Mouse (Mus musculus): ENCODE data around the gene Olfr155. TPM values are rescaled to one million over a fixed set of nuclear protein-coding genes. Genes with fewer than 3 reads are reported as not detected.
A peak's percentile ranks its signal among the peaks of the same experiment; 100 is the strongest.

Gene Olfr155
- not detected in 2 replicates for polyA plus RNA-seq (2015; fragmentation: Nextera tagmentation; extraction: Ambion mirVana)

DNA sequence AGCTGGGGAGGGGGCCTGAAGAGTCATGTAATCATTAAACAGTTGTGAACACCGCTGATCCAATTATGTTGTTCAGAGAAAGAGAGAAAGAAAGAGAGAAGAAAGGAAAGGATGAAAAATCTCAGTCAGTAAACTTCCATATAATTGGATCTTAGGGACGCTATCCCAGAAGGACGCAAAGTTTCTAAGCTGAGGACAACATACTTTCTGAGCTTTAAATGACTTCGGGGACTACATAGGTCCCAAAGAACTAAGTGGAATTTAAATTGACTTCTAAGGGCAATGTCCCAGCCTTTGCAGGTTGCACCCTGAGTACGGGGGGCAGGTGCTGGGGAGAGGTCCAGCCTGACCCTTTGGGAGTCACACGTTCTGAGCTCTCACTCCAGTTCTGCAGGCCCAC lies at the start of gene Olfr155:
Gene Olfr155 (plus strand): TSS at position 301 of the 400 bp plus-strand sequence.
- Histone ChIP-seq H3K9ac (no peak within 1 kb of the TSS), H3K4me2 (no peak within 1 kb of the TSS), H3K27me3 (no peaks in the 10 kb centered on the region), H3K4me1 (no peaks in the 10 kb centered on the region), H3K36me3 (ENCODE audit: poor library complexity, severe bottlenecking) (no peaks in the 10 kb centered on the region), H3K4me3 (no peak within 1 kb of the TSS), H3K9me3 (replicated peaks) (no peaks in the 10 kb centered on the region), H3K27ac (no peak within 1 kb of the TSS)
- no peak for ATAC-seq
- WGBS: 89% methylated on average over 6 of the region's 6 CpGs

DNA sequence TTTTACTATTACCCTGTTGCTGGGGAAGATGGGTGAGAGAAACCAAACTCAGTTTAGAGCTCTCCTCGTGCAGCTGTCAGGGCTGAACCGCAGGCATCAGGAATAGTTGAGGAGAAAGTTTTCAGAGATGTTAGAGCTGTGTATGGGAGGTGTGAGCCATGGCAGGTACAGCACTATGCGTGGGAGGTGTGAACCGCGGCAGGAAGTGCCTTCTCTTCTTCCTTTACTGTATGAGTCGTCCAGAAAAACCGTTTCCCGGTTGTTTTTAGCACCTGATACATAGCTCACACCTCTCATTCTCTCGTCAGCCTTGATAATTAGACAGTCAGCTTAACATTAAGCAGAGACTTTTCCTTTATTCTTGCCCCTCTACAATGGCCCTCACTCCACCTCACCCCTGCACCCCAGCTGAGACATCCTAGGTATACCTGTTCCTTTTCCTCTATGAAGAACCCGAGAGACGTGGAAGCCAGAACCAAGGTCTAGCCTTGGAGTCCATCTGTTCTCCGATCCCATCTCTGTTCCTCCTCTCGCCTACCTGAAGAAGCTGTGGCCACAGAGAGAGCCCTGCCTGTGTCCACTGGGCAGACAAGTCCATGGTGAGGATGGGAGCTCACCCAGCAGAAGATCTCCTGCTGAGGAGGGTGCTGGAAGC lies 28.3 kb upstream of the Olfr155 start:
- WGBS: 88% methylated on average over 13 of the region's 13 CpGs
- ATAC-seq: no peak
- Histone ChIP-seq H3K4me1 (no peaks in the 10 kb centered on the region), H3K4me2 (no peak overlapping the region), H3K9me3 (replicated peaks) (no peaks in the 10 kb centered on the region), H3K36me3 (ENCODE audit: poor library complexity, severe bottlenecking) (no peaks in the 10 kb centered on the region), H3K4me3 (no peak overlapping the region), H3K9ac (no peak overlapping the region), H3K27ac (no peak overlapping the region), H3K27me3 (no peaks in the 10 kb centered on the region)

DNA sequence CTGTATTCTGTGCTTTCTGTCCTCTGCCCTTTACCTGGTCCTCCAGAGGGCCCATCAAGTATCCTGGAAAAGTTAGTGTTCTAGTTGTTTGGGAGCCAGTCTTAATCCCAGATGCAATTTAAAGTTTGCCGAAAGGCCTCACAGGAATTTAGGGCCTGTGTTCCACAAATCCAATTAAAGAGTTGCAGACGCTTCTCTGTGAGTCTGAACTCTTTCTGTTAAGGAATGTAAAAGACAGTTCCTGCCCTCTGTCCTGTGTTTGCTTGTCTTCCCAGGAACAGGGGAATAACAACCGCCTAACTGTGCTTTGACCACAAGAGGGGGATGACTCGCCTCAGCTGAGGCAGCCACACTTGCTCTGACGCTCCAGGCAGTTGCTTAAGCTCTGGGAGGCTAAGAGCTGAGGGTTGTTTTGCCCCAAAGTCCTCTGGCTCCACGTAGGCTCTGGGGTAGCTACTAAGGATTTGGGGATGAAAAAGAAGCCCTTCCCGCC lies 27.5 kb upstream of the Olfr155 start, which contains the start of gene Olfr156:
Gene Olfr156 (minus strand): TSS at position 51 of the 493 bp plus-strand sequence.
- Histone ChIP-seq H3K9ac (no peak within 1 kb of the TSS), H3K9me3 (replicated peaks) (no peaks in the 10 kb centered on the region), H3K36me3 (ENCODE audit: poor library complexity, severe bottlenecking) (no peaks in the 10 kb centered on the region), H3K27ac (no peak within 1 kb of the TSS), H3K4me3 (no peak within 1 kb of the TSS), H3K4me2 (no peak within 1 kb of the TSS), H3K27me3 (no peaks in the 10 kb centered on the region), H3K4me1 (no peaks in the 10 kb centered on the region)
- 8% methylated on average over 7 of the region's 7 CpGs for WGBS
- no peak for ATAC-seq

DNA sequence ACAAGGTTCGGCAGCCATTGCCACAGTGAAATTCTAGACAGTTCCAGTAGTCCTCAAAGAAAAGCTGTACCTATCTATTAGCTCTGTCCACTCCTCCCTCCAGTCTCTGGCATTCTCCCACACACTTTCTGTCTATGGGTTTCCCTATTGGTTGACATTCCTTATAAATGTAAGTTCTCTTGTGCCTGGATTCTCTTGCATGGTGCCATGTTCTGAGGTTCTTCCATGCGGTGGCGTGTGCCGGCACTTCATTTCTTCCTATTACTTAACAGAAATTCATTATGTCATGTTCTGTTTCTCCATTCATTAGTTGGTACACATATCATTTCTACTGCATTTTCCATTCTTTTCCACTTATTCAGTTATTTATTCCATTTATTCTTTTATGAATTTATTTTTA lies 22.6 kb upstream of the Olfr155 start:
- Histone ChIP-seq H3K9ac (no peak overlapping the region), H3K9me3 (replicated peaks) (no peaks in the 10 kb centered on the region), H3K27ac (no peak overlapping the region), H3K4me1 (no peaks in the 10 kb centered on the region), H3K4me3 (no peak overlapping the region), H3K4me2 (no peak overlapping the region), H3K36me3 (ENCODE audit: poor library complexity, severe bottlenecking) (no peaks in the 10 kb centered on the region), H3K27me3 (no peaks in the 10 kb centered on the region)
- no peak for ATAC-seq
- 98% methylated on average over 4 of the region's 4 CpGs for WGBS

DNA sequence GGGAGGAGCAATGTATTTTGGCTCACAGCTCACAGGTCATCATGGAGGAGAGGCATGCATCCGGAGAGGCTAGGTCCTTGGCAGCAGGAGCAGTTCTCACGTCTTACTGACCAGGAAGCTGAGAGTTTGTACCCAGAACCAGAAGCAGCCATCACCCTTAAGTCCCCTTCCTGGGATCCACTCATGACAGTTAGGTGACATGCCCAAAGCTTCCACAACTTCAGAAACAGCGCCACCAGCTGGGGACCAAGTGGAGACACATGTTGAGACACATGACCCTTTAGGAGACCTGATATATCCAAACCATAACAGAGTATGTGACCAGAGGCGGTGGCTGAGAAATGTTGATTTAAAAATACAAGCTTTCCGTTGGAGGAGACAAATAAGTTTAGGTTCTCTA lies 19.3 kb upstream of the Olfr155 start:
- Histone ChIP-seq H3K4me3 (no peak overlapping the region), H3K36me3 (ENCODE audit: poor library complexity, severe bottlenecking) (no peaks in the 10 kb centered on the region), H3K9ac (no peak overlapping the region), H3K4me2 (no peak overlapping the region), H3K4me1 (no peaks in the 10 kb centered on the region), H3K27ac (no peak overlapping the region), H3K9me3 (replicated peaks) (no peaks in the 10 kb centered on the region), H3K27me3 (no peaks in the 10 kb centered on the region)
- WGBS: 76% methylated on average over 5 of the region's 5 CpGs
- no peak for ATAC-seq

DNA sequence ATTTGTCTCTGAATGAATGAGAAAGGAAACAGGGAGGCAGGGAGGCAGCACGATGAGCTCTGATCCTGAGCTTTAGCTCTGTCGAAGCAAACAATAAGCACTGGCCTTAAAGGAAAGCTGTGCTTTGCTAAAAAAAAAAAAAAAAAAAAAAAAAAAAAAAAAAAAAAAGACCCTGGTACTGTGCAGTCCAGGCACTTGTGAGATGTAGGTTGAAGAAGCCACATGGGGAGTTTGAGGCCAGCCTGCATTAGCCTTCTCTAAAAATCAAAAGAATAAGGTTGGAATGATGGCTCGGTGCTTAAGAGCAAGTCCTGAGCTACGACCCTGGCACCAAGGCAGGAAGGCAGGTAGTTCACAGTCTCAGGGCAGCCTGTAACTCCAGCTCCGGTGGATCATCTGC lies 17.6 kb upstream of the Olfr155 start:
- Histone ChIP-seq H3K4me1 (no peaks in the 10 kb centered on the region), H3K4me2 (no peak overlapping the region), H3K9me3 (replicated peaks) (no peaks in the 10 kb centered on the region), H3K9ac (no peak overlapping the region), H3K36me3 (ENCODE audit: poor library complexity, severe bottlenecking) (no peaks in the 10 kb centered on the region), H3K4me3 (no peak overlapping the region), H3K27me3 (no peaks in the 10 kb centered on the region), H3K27ac (no peak overlapping the region)
- ATAC-seq: no peak
- WGBS: 63% methylated on average over 5 of the region's 5 CpGs

DNA sequence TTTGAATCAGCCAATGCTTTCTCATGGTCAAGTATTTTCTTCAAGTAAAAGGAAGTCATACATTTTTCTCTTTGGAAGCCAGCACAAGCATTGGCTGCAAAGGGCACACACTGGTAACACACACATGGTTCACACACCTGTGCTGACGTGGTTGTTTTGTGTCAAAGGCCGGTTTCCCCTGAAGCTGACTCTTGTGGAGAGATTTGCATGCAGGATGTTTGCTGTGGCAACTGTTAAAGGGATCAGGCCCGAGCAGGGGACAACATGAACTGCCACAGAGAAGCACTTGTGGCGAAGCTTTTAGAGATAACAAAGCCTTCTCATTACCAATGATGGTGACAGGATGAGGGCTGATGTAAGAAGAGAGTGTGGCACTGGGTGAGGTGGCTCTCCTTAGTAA lies 16.6 kb upstream of the Olfr155 start:
- WGBS: 78% methylated on average over 4 of the region's 4 CpGs
- no peak overlapping the region for H3K9ac ChIP-seq
- H3K9me3 ChIP-seq (replicated peaks): no peaks in the 10 kb centered on the region
- no peak overlapping the region for H3K27ac ChIP-seq
- H3K4me1 ChIP-seq: no peaks in the 10 kb centered on the region
- no peak overlapping the region for H3K4me2 ChIP-seq
- ATAC-seq: no peak
- H3K4me3 ChIP-seq: no peak overlapping the region
- no peaks in the 10 kb centered on the region for H3K36me3 ChIP-seq (ENCODE audit: poor library complexity, severe bottlenecking)
- H3K27me3 ChIP-seq: no peaks in the 10 kb centered on the region

DNA sequence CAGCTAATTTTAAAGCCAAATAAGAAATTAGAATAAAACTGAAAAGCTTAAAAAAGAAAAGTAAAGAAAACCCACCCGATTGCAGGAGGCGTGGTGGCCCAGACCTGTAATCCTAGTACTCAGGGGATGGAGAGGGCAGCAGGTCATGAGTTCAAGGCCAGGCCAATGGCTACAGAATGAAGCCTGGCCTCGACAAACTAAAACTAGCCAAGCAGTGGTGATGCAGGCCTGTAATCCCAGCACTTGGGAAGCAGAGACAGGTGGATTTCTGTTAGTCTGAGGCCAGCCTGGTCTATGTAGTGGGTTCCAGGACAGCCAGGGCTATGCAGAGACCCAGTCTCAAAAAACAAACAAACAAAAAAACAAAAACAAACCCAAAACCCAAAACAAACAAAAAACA lies 13.0 kb upstream of the Olfr155 start:
- Histone ChIP-seq H3K4me1 (no peaks in the 10 kb centered on the region), H3K27ac (no peak overlapping the region), H3K9me3 (replicated peaks) (no peaks in the 10 kb centered on the region), H3K4me3 (no peak overlapping the region), H3K9ac (no peak overlapping the region), H3K36me3 (ENCODE audit: poor library complexity, severe bottlenecking) (no peaks in the 10 kb centered on the region), H3K27me3 (no peaks in the 10 kb centered on the region), H3K4me2 (no peak overlapping the region)
- 74% methylated on average over 3 of the region's 3 CpGs for WGBS
- ATAC-seq: no peak

DNA sequence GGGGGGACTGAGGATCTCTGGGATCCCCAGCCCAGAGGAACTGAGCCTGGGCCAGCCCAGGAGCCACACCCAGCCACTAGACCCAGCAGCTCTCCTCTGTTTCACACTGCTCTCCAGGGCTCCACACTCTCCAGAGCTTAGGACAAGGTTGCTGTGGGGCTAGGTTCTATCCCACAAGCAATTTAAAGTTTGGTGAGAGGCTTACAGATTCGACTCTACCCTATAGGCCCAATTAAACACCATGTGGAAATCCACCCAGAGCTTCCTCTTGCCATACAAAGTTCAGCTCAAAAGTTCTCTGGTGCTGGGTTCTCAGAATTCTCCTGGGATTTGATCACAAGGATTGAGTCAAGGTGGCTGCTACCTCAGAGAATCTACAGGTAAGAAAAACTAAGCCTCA lies 11.3 kb upstream of the Olfr155 start, which contains the start of gene Olfr157:
Gene Olfr157 (minus strand): TSS at position 101 of the 400 bp plus-strand sequence.
- Histone ChIP-seq H3K36me3 (ENCODE audit: poor library complexity, severe bottlenecking) (no peaks in the 10 kb centered on the region), H3K9me3 (replicated peaks) (no peaks in the 10 kb centered on the region), H3K27me3 (no peaks in the 10 kb centered on the region), H3K27ac (no peak within 1 kb of the TSS), H3K9ac (no peak within 1 kb of the TSS), H3K4me1 (no peaks in the 10 kb centered on the region), H3K4me3 (no peak within 1 kb of the TSS), H3K4me2 (no peak within 1 kb of the TSS)
- 81% methylated on average over 1 of the region's 1 CpGs for WGBS
- ATAC-seq: no peak

DNA sequence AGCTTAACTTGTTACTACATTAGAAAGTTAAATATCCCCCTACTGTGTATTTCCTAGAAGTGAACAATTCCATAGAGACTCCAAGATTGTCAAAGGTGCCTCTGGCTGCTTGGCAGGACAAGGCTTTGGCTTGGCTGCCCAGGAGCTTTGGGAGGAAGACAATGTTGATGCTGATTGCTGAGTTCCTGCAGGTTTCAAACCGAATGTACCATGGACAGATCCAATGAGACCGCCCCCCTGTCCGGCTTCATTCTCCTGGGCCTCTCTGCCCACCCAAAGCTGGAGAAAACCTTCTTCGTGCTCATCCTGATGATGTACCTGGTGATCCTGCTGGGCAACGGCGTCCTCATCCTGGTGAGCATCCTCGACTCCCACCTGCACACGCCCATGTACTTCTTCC lies 2.7 kb downstream of the Olfr155 start:
- Histone ChIP-seq H3K36me3 (ENCODE audit: poor library complexity, severe bottlenecking) (no peaks in the 10 kb centered on the region), H3K27ac (no peak overlapping the region), H3K4me1 (no peaks in the 10 kb centered on the region), H3K27me3 (no peaks in the 10 kb centered on the region), H3K4me3 (no peak overlapping the region), H3K9ac (no peak overlapping the region), H3K9me3 (replicated peaks) (no peaks in the 10 kb centered on the region), H3K4me2 (no peak overlapping the region)
- WGBS: 74% methylated on average over 8 of the region's 8 CpGs
- ATAC-seq: no peak

DNA sequence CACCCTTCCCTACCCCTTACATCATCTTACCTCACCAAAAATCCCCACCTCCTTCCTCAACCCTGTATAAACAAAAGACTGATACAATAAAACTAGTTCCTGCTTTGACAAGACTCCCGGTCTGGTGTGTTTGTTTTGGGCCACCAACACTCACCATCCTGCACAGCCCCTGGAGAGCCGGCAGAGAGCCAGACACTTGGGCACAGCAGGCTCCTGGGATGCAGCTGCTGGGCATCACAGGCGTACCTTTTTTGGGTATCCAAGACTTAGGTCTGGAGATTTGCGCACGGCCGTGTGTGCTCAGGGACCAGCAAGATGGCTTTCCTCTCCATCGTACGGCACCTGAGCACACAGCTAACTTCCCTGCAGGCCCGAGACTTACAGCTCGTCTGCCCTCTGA lies 8.5 kb downstream of the Olfr155 start:
- no peak overlapping the region for H3K9ac ChIP-seq
- no peaks in the 10 kb centered on the region for H3K27me3 ChIP-seq
- WGBS: 81% methylated on average over 10 of the region's 10 CpGs
- H3K36me3 ChIP-seq (ENCODE audit: poor library complexity, severe bottlenecking): no peaks in the 10 kb centered on the region
- H3K27ac ChIP-seq: no peak overlapping the region
- no peak overlapping the region for H3K4me3 ChIP-seq
- no peaks in the 10 kb centered on the region for H3K4me1 ChIP-seq
- H3K4me2 ChIP-seq: no peak overlapping the region
- no peaks in the 10 kb centered on the region for H3K9me3 ChIP-seq (replicated peaks)
- no peak for ATAC-seq

DNA sequence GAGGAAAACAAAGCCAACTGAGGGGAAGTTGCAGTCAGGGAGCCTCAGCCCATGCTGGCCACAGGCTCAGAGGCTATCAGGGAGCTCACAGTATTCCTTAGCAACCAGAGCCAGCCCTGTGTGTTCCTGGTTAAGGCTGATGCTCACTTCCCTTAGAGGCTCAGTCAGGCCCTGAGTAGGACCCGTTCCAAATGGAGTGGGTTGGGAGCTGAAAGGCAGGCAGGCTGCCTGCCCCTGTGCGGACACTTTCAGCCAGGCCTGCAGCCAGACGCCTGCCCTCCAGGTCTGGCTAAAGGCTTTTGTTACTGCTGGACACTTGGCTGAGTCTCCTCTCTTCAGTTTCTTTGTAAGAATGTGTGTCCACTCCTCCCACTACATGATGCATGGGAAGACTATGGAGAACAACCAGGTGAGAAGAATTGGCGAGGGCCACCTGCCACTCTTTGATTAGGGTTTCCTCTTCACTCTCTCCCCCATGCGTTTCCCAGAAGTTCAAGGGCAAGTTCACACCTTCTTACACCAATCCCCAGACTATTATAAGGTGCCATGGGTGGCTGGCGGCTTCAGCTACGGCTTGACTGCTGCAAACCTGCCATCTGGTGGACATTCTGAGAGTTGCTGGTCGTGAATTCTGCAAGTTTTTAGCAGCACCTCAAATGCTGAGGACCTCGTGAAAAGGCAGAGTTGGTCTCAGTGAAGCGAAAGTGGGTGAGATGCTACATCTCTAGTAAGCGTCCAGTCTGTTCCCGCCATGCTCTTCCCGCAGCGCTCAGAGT lies 9.6 kb downstream of the Olfr155 start:
- ATAC-seq: 0 out of 2 replicates have a peak, but pooled peaks have one; percentile 27
- 14% methylated on average over 14 of the region's 14 CpGs for WGBS

More for the DNA sequence above, 9.6 kb downstream of the Olfr155 start:
- H3K27me3 ChIP-seq: no peaks in the 10 kb centered on the region
- H3K9ac ChIP-seq: no peak overlapping the region
- H3K27ac ChIP-seq: no peak overlapping the region
- H3K36me3 ChIP-seq (ENCODE audit: poor library complexity, severe bottlenecking): no peaks in the 10 kb centered on the region
- H3K9me3 ChIP-seq (replicated peaks): no peaks in the 10 kb centered on the region
- no peak overlapping the region for H3K4me2 ChIP-seq
- no peak overlapping the region for H3K4me3 ChIP-seq
- H3K4me1 ChIP-seq: no peaks in the 10 kb centered on the region

Measured in forebrain, embryonic 13.5 days (tissue).